Mouse (Mus musculus) Patski (cell line): ENCODE results near the gene Zfp950. TPM values are rescaled to one million over a fixed set of nuclear protein-coding genes. Genes with fewer than 3 reads are reported as not detected.

Source experiments
- ATAC-seq: fragments of 100-300 bp; one replicate; pipeline ENCODE4 v1.8.0; 2021
- CTCF ChIA-PET: fragments of 350-600 bp; sonication (Branson Sonifier 250); formaldehyde crosslinking; loops from one replicate; lab custom pipeline; 2022; ENCODE audit warnings: inconsistent platforms; lab: Charles Lee
- POLR2A ChIA-PET: fragments of 350-600 bp; sonication (Branson Sonifier 250); formaldehyde crosslinking; loops from one replicate; lab custom pipeline; 2022; ENCODE audit warnings: antibody characterized with exemption, inconsistent platforms; lab: Charles Lee
- DNase-seq: peaks from one replicate; pipeline ENCODE4 v3.0.0-alpha.2; 2011; ENCODE audit warnings: low read depth, low spot score
- H3K27me3 ChIP-seq: fragments of 371-371 bp; one replicate; pipeline ENCODE4 v1.5.1; 2021
- CTCF ChIP-seq: fragments of 100-300 bp; IDR thresholded peaks from one replicate; pipeline ENCODE4 v1.5.1; 2021
- in situ Hi-C: fragments of 300-500 bp; cut with MboI; formaldehyde crosslinking; loops from 3 replicates; pipeline ENCODE4 v1.11.1; 2018; ENCODE audit warnings: low pct_unique_long_range_greater_than_20kb, mixed read lengths
- polyA plus RNA-seq: library from polyadenylated mRNA; unstranded; gene quantifications from one replicate; pipeline ENCODE4 v1.2.3, GENCODE M21; 2021

The Zfp950 gene
- polyA plus RNA-seq, 1 experiment from 2014 or later = 14.6 TPM

DNA sequence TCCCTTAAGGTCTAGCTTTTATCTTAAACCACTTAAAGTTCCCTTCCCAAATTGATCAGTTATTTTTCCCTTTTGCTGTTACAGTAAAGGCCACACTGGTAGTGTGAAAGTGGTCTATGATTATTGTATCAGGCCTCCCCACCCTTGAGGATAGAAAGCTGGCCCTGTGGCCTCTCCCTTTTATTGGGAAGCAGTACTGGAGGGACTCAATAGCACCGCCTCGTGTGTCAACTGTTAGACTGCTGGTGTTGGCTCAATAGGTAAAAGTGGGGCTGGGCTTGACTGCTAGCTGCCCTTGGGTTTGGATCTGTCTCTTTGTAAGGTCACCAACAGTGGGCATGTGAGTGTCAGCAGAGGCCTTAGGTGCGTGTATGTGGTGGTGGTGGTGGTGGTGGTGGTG is 76.3 kb downstream of the Zfp950 start:
- ATAC-seq (no peak), DNase-seq (no peak)
- no peaks in the 10 kb centered on the region for H3K27me3 ChIP-seq
- ChIA-PET POLR2A (no interaction called here), CTCF (interaction anchor here (1.0 to 2.1 kb wide), 6 partner anchors 9 to 175 kb away, joined by 3 to 6 read pairs (median 4); partner anchors contain the start of gene Grk5)
- in situ Hi-C loops = no loop called here
- peak; percentile 33 for TF ChIP-seq CTCF

DNA sequence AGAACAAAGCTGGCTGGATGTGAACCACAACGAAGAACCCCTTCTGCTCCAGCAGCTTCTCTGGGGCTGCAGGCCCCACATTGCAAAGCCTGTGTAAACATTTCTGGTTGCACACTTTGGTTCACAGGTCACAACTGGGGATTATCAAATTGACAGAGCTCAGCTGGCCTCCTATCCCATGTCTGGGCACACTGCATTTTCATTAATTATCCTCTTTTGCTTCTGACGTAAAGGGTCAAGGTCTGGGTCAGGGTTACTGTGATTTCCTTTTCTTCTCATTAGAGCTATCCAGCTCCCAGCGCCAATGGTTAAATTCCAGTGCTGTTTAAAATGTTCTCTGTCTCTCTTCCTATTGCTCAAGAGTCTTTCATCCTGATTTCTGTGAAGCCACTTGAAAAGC is 83.1 kb downstream of the Zfp950 start:
- H3K27me3 ChIP-seq = no peaks in the 10 kb centered on the region
- no peak for DNase-seq
- in situ Hi-C loops = no loop called here
- TF ChIP-seq CTCF = no peak
- CTCF ChIA-PET = no interaction called here
- ATAC-seq = no peak
- POLR2A ChIA-PET = no interaction called here

DNA sequence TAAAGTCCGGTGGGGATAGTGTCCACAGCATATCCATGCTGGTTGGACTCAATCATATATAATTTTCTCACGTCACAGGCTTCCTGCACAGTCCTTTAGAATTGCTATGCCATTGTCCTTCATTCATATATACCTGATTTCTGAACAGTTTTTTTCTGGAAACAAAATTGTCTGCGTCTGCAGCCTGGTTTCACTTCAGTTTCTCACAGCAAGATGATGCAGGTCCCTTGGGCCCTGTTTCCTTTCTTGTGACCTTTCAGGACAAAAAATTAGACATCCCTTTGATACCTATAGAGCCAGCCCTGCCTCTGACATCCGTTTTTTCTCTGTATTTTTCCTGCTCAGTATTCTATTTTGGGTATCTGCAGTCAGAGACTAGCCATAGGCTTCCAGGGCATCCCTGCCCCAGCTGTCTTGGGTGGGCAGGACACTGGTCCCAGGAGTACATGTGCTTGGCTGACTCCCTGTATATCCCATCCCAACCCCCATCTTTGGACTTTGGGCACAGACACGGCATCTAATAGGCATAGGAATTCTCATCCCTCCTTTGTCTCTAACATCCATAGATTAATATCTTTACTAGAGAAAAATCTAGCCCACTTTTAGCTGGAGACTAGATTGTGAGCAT is 83.7 kb downstream of the Zfp950 start:
- in situ Hi-C loops = no loop called here
- CTCF ChIA-PET = no interaction called here
- TF ChIP-seq CTCF = no peak
- no peaks in the 10 kb centered on the region for H3K27me3 ChIP-seq
- POLR2A ChIA-PET = no interaction called here
- DNase-seq (no peak), ATAC-seq (no peak)

DNA sequence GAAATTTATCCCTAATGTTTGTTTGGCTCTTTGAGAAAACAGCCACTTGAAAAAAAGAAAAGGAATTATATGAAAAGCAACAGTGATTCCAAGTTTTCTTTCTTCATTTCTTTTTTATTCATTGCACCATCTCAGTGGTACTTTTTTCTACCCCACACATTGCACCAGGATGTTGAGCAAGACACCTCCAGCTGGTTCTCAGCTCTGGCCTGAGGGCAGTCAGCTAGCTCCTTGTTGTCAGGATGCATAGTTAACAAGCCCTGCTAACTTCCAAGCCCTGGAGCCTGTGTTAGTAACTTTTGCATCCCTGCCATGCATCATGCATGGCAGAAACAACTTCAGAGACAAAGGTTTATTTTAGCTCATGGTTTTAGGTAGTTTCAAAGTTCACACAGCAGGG is 87.9 kb downstream of the Zfp950 start:
- CTCF ChIA-PET = interaction anchor here (0.8 kb wide), 1 partner anchor 99 kb away, joined by 3 read pairs; no protein-coding TSS in a partner anchor
- in situ Hi-C loops = no loop called here
- POLR2A ChIA-PET = no interaction called here
- no peaks in the 10 kb centered on the region for H3K27me3 ChIP-seq
- no peak for TF ChIP-seq CTCF
- DNase-seq (peak; percentile 4), ATAC-seq (no peak)

DNA sequence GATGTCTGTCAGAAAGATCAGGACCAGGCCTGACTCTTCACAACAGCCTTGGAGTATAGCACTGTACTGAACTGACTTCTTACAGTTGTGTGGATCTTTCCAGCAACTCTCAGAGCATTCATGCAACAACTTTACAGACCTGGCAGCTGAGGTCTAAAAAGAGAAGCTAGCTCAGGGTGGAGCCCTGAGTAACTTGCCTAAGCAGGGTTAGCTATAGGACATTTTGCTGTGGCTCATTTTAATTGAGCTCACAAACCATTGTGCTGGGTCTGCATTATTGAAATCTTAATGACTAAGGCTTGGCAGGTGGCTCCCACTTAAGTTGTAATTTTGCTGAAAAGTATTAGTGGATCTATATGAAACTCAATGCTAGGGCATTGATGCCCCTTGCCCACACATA is 88.6 kb downstream of the Zfp950 start:
- POLR2A ChIA-PET = interaction anchor here (0.6 kb wide), 1 partner anchor 13 kb away, joined by 3 read pairs; no protein-coding TSS in a partner anchor

DNA sequence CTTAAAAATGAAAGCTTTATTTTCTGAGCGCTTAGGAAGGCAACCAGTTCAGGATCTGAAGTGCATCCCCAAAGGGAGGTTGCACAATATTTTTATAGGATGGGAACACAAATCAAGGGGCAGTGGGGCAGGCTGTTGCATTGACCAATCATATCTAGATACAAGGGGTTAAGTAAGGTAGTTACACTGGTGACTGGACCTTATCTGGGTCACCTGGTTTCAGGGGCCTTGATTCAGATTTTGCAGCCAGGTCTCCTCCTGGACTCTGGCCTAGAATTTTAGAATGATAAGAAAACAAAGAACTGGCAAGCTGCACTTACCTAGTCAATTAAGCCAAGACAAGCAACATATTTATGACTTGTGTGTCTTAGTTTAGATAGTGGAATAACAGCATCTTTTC is 89.5 kb downstream of the Zfp950 start:
- no peaks in the 10 kb centered on the region for H3K27me3 ChIP-seq
- ATAC-seq = no peak
- POLR2A ChIA-PET = no interaction called here
- TF ChIP-seq CTCF = no peak
- CTCF ChIA-PET = no interaction called here
- no peak for DNase-seq
- in situ Hi-C loops = no loop called here

More for the DNA sequence above, 88.6 kb downstream of the Zfp950 start:
- no peak for TF ChIP-seq CTCF
- CTCF ChIA-PET = no interaction called here
- no peaks in the 10 kb centered on the region for H3K27me3 ChIP-seq
- in situ Hi-C loops = no loop called here
- no peak for DNase-seq
- ATAC-seq = no peak

DNA sequence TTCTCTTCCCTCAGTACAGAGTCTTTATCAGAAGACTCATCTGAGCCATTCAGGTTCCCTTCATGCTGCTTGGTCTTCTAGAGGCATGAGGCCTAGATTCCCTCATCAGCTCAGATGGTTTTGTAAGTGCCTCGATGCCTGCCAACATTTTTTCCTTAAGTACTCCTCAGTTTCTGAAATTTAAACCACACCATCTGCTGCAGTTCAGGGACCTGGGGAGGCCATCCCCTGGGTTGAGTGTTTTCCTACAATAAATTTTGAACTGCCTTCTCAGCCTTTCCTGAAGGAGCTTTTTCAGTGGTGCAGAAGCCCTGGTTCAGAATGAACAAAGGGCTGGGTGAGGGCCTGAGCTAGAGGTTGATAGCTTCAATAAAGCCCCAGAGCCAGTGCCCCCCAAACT is 91.2 kb downstream of the Zfp950 start:
- H3K27me3 ChIP-seq = no peaks in the 10 kb centered on the region
- ChIA-PET CTCF (interaction anchor here (1.3 kb wide), 1 partner anchor 14 kb away, joined by 3 read pairs; no protein-coding TSS in a partner anchor), POLR2A (no interaction called here)
- no peak for DNase-seq
- TF ChIP-seq CTCF = no peak
- in situ Hi-C loops = no loop called here
- no peak for ATAC-seq

DNA sequence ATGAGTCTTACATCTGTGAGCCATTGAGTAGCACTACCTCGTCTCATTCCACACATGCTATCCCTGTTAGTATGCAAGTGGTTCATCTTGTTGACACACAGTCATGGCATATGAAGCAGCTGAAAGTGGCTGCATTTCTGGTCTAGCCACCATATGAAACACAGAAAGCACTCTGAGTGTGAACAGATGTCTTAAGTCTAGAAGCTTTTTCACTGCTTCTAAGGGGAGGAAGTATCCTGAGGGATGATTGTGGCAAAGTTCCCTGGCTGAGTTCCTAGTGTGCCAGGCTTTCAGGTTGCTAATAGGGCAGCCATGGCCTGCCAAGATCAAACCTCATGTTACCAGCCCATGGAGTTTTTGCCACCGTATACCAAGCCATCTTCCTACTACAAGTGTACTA is 92.0 kb downstream of the Zfp950 start:
- ATAC-seq = no peak
- TF ChIP-seq CTCF = no peak
- H3K27me3 ChIP-seq = no peaks in the 10 kb centered on the region
- ChIA-PET CTCF (interaction anchor here (1.3 kb wide), 1 partner anchor 15 kb away, joined by 3 read pairs; no protein-coding TSS in a partner anchor), POLR2A (interaction anchor here (0.6 kb wide), 1 partner anchor 23 kb away, joined by 5 read pairs; no protein-coding TSS in a partner anchor)
- in situ Hi-C loops = no loop called here
- no peak for DNase-seq

DNA sequence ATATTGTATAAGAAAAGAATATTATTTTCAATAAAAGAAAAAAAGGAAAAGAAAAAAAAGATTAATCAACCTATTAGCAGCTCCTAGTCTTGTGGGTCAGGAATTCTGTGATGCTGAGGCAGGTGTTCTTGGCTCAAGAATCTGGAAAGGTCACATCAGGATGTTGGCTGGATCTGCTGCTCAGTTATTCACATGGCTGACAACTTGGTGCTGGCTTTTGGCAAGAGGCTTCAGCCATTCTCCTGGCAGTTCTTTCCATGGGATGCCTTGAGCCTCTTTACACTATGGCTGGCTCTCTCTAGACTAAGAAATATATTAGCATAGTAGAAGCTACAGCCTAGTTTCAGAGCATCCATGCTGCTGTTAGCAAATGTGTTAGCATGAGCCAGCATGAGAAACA is 101.5 kb downstream of the Zfp950 start:
- H3K27me3 ChIP-seq = no peaks in the 10 kb centered on the region
- in situ Hi-C loops = no loop called here
- ATAC-seq (no peak), DNase-seq (no peak)
- ChIA-PET POLR2A (no interaction called here), CTCF (interaction anchor here (0.7 to 1.3 kb wide), 3 partner anchors 16 to 40 kb away, joined by 3 to 4 read pairs (median 3); no protein-coding TSS in a partner anchor)
- TF ChIP-seq CTCF = no peak

DNA sequence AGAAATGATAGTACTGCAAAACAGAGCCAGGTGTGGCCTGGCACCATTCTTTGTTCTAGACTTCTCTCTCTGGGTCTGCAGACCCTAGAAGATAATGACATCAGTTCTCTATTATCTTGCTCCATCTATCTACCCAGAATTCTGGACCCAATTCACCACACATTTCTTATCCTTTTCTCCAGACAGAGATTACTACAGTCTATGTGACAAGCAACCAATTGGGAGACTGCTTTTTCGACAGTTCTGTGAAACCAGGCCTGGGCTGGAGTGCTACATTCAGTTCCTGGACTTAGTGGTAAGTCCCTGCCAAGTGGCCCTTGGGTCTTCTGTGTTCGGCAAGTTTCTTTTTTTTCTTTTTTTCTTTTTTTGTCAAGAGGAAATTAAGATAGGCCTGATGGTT is 109.1 kb downstream of the Zfp950 start:
- CTCF ChIA-PET = interaction anchor here (0.9 kb wide), 1 partner anchor 117 kb away, joined by 3 read pairs; no protein-coding TSS in a partner anchor
- TF ChIP-seq CTCF = no peak
- POLR2A ChIA-PET = interaction anchor here (0.7 kb wide), 1 partner anchor 118 kb away, joined by 8 read pairs; no protein-coding TSS in a partner anchor
- H3K27me3 ChIP-seq = no peaks in the 10 kb centered on the region
- in situ Hi-C loops = no loop called here
- no peak for ATAC-seq
- DNase-seq = no peak

DNA sequence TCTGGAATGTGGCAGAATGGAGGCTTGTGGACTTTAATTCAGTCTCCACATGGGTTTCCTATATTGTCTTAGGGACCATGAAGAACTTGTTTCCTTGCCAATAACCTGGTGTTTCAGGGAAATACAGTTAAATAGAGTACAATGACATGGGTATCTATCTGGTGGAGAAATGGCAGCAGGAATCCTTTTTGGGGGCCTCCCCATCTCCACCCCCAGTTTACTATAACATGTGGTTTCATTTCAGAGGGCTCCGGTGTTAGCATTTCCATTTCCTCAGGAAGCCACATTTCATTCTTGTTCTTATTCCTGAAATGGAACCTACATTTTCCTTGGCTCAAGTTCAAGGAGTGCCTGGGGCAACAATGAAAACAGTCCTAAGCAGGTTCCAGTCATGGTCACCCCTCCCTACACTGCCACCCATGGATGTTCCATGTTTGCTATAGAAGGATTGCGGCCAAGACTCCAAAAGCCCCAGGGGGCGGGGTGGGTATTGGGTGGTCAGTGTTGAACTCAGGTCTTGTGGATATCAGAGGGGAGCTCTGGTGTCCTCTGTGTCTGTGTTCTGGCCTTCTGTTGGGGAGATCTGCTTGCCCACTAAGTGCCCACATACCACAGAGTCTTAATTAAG is 118.6 kb downstream of the Zfp950 start:
- in situ Hi-C loops = no loop called here
- ChIA-PET CTCF (no interaction called here), POLR2A (no interaction called here)
- H3K27me3 ChIP-seq = no peaks in the 10 kb centered on the region
- TF ChIP-seq CTCF = no peak
- DNase-seq = no peak
- no peak for ATAC-seq
